Mouse (Mus musculus) c-Kit-negative CD71-positive TER-119-positive erythroid progenitor cells, embryonic 14.5 days (primary cell): ENCODE data around the gene Gm2115.

Source experiments
- DNase-seq: peaks from one replicate; pipeline ENCODE4 v3.0.0-alpha.2; 2013; ENCODE audit warnings: low read depth, low spot score

Gm2115 gene

DNA sequence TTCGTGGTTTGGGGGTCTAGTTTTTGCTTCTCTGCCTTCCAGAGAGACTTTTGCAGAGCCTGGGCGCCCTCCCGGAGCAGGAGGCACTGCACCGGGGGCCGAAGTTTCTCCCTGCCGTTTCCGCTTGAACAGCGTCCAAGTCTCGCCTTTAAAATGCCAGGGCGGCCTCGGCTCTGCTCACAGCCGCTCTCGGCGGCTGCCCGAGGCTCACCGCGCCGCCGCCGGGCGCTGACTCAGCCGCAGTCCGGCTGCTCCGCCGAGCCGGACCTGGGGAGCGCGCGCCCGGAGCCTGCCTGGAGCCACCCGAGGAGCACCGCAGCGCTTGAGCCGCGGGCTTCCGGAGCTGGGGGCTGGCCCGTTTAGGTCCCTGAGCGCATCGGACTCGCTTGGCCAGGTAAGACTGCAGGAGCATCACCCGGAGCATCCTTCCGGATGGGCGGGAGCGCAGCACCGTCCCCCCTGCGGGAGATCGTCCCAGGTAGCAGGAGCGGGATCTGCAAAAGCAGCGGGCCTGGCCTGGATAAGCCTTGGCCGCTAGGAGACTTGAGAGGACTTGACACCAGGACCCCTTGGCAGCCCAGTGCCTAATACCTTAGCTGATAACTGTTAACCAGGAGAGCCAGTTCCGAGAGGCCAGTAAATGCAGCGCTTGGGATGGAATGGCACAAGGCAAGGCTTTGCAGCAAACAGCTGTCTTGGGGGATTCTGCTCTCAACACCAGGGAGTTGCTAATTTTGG, at the start of gene Gm2115:
Gene Gm2115 (plus strand): TSS at position 159 of the 738 bp plus-strand sequence.
- DNase-seq, result no peak

DNA sequence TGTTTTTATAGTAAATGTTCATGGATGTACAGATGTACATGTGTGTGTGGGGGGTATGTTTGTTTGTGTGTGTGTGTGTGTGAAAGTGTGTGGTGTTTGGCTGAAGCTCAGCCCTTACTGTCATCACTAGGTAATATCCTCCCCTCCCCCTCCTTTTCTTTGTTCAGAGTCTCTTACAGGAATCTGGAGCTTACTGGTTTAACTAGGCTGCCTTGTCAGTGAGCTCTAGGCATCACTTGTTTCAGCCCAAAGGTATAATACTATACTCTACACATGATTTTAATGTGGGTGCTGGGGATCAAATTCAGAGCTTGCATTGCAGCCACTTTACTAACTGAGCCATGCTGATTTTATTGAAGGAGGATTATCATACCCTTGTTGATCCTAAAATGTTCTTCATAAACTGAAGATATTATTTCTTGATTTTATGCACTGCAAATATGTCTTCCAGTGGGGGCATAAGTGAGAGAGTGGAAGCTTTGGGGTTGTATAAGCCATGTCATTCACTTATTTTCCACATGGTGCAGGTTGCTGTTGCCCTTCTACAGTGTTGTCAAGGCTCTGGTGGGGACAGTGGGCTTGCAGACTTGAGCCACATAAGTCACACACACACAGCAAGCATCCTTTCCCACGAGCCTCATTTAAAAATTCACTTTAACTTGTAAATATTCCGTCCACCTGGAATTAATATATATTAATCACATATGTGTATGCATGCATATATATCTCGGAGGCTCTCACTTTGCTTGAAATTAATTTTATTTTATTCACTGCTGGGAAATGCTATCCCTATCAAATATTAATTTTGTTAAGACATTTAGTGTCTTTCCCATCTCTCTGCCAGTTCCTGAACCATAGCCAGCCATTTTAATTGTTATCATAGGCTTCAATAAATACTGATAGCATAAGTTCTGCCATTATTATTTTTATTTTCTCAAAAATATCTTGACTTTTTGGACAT, 45.0 kb upstream of the Gm2115 start:
- no peak for DNase-seq

DNA sequence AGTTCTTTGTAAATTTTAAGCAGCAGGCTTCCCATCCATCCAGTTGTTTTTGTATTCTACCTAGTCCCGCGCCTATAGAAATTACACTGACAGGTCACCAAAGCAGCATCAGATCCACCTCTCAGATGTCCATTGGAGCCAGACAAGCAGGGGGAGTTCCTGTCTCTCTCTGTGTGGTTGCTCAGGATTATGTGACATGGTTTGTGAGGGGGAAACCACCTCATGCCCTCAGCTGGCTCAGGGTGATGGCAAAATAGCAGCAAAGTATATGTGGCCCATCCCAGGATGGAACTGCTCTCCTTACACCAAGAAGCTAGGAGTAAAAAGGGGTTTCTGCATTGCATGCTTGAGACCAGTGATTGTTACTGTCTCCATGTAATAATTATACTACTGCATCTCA, 42.3 kb upstream of the Gm2115 start:
- no peak for DNase-seq

DNA sequence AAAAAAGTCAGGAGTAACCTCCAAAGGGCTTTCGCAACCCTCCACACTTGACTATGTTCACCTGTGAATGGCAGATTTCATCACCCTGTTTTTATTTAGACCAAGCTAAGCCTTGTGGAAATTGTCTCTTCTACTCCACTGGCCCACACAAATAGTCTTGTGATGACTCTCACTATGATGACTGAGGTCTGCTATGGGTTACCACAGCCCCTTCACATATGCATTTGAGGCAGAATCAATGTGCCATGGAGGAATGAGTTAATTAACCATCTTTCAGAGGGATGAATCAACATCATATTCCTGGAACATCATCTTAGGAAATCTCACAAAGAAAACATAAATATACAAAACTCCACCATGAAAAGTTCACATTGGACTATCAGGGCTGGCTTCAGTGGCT, 25.6 kb upstream of the Gm2115 start:
- no peak for DNase-seq

DNA sequence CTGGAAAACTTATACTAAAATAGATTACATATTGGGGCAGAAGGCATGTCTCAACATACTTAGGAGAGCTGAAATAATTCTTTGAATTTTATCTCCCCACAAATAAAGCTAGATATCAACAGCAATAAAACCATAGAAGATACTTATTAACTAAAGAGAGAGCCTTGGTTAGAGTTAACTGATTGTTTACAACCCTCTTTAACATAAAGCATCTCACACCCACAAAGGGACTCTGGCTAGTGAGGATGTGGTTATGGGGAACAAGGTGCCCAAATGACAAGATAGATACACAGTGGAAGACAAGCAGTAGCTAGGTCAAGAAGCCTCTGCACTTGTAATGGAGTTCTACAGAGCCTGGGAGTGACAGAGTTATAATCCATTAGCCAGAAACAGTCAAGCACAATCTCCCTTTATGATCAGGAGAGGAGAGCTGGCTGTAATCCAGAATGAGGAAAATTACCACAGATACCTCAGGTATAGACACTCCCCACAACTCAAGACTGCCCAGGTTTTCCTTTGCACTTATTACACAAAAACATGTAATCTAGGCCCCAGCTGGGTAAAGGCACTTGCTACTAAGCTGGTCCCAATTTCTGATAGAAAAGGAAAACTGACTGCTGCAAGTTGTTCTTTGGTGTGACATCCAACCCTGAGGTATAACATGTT, 10.1 kb upstream of the Gm2115 start:
- DNase-seq, result no peak

DNA sequence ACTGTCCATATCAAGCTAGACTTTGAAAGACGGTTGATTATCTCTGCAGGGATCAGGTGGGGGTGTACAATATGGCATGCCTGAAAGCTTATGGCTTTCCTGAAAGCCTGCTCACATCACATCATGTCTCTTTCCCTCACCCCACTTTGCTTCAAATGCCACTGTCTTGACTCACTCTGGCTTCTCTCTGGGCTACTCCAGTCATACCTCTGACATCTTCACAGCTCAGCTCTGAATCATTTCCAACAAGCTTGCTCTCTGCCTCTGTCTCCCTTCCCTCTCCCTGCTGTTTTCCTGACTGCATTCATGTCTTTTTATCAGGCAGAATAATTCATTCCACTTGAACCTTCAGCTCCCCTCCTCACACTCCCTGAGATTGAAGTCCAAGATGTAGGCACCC, 7.4 kb upstream of the Gm2115 start:
- DNase-seq, result no peak

DNA sequence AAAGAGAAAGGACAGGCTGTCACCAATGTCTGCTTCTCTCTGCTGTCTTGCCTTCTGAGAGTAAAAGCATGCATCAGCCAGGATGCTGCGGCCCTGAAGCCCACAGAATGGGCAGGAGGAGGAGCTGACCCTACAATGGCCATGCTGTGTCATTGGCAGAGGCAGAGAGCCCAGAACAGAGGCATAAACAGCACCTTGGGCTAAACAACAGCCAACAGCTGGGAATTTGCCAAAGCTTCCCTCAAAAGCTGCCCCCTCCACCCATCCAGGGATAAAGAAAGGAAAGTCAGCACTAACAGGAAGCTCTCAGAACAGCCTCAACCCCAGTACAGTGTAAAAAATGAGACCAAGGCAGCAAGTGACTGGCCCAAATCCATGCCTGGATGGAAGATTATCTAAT, 6.3 kb upstream of the Gm2115 start:
- DNase-seq, result no peak

DNA sequence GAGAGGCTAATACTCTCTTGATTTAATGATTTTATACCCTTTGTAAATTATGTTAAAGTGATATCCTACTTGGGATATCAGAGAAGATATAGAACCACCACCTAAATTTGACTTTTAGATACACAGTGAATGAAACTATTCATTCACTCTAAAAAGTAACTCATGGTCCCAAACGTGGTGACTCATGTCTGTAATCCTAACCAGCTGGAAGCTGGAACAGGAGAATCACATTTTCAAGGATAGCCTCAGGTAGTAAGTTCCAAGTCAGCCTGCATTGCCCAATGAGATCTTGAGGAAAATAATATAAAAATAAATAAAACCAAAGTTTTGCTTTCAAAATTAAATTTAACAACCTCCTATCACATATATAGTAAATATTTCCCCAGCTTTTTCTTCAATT, 2.6 kb upstream of the Gm2115 start:
- no peak for DNase-seq

DNA sequence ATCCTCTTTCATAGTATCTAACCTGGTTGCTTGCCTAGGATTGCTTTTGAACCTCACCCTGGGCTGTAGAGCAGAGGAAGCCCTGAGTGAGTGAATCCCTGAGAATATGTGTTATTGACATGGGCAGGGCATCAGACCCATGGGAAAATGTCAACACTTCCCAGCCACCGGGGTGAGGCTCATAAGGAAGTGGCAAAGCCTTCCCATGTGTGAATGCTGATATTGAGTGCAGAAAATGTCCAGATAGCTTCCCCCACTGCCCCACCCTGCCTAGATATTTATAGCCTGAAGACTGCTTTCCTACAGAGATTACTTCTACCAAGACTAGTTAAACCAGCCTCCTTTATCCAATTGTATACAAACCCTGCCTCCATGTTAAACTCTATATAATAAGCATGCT, 4.0 kb downstream of the Gm2115 start:
- DNase-seq, result no peak

DNA sequence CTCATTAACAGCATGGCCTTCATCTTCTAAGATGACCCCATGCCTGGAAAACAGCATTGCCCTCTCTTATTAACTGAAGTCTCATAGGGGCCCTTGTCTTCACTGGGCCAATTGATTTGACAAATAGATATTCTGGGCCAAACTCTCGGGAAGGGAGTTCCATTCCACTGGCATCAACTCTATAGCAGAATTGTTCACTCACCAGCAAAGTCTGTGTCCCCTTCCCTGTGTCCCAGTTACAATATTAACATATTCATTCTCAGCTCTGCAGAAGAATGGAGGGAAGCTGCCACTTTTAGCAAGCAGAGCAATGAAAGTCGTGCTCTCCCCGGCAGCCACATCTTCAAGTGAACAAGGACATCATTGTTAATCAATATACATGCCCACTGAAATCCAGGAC, 5.9 kb downstream of the Gm2115 start:
- no peak for DNase-seq

DNA sequence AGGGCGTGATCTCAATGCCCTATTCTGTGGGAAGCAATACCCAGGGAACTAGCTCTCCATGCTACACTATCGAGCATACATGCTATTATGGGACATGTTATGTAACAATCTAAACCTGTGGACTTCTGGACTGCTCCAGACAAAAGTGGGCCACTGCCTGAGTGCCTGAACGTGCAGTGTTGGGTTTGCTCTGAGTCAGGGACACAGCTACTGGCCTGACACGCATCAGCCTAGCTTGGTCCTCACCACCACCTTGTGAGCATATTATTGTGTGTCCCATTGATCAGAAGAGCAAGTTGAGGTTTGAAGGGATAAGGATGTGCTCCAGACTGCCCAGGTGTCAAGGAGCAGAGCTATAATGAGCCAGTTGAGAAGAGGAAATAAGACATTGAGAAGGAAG, 16.2 kb downstream of the Gm2115 start:
- DNase-seq, result no peak

DNA sequence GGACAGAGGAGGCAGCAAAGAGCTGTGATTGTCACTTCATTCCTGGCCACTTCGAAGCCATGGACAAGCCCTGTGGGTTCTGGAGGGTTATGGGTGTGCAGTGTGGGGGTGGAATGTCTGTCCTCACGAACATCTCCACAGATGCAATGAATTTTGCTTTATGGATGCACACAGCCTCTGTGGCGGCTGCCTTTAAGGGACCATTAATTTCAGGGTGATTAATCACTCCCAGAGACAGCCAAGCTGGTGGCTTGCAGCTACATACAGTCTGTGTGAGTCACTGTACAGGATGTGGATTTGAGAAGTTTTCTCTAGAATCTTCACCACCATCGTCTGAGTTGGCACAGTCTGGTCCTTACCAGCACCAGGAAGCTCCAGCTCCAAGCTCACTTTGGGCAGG, 17.9 kb downstream of the Gm2115 start:
- no peak for DNase-seq

DNA sequence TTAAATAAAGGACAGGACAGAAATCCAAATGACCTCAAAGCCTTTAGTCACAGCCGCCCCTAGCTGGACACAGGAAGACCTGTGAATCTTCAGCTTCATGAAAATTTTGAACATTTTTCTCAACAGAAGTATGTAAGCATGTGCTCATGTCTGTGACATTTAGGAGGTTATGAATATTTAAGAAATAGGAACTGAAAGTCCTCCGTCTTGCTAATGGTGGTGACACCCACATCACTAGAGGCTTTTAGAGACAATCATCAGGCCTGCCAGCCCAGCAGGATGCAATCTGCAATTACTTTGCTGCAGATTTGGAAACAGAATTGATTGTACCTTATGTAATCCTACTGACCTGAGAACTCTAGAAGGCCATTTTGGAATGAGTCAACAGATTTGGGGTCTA, 22.7 kb downstream of the Gm2115 start:
- no peak for DNase-seq

DNA sequence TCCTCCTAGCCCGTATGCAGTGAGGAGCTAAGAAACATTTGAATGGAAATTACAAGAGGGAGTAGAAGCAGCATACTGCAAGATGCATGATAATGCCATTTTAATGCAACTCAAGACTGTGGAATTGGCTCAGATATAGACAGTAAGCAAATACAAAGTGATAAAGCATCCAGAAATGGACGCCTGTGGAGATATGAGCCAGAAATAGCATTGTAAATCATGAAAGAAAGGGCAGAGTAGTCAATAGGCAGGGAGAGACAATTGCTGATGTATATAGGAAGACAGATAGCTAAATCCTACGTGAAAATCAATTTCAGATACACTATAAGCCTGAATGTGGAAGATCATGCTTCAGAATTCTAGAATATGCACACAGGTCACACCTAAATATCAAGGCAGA, 26.5 kb downstream of the Gm2115 start:
- DNase-seq, result no peak

DNA sequence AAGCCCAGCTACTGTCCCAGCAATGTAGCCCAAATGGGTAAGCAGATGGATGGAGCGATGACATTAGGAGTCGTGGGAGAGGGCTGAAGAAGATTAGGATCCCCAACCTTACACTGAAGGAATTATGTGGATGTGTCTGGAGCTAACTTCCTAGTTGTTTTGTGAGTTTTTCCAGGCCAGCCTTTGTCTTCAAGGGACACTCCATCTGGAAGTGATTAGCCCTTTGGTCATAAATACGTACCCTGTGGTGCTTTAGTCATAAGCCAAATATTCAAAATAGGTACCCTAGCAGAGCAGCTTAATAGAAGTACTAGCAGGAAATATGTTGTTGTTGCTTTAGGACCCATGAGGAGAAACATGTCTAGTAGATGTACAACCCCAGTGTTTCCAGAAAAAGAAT, 28.6 kb downstream of the Gm2115 start:
- DNase-seq, result no peak

DNA sequence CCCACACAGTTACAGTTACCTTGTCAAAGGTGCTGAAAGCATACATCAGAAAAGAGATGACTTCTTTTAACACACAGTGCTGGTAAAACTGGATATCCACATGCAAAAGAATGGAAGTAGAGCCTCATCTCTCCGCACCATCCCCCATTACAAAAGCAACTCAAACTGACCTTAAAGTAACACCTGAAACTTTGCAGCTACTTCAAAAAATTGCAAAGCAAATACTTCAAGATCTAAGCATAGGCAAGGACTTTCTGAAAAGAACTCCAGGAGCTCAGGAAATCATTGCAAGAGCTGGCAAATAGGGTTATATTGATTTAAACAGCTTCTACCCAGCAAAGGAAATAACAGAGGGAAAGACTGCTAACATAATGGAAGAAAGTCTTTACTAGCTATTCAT, 31.7 kb downstream of the Gm2115 start:
- DNase-seq, result no peak

DNA sequence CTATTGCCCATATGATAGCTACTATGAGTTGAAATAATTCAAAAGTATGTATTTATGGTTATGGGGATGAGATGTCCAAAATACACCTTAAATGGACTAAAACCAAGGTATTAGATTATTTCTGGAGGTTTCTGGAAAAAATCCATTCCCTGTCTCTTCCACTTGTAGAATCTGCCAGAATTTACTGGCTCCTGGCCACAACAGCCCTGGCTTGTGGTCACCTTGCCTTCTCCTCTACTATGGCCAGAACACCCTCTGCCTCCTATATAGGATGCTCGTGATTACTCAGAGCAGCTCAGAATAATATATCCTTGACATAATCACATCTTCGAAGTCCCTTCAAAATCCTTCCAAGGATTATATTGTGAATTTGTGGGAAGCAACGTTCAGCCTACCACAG, 35.5 kb downstream of the Gm2115 start:
- DNase-seq, result no peak

DNA sequence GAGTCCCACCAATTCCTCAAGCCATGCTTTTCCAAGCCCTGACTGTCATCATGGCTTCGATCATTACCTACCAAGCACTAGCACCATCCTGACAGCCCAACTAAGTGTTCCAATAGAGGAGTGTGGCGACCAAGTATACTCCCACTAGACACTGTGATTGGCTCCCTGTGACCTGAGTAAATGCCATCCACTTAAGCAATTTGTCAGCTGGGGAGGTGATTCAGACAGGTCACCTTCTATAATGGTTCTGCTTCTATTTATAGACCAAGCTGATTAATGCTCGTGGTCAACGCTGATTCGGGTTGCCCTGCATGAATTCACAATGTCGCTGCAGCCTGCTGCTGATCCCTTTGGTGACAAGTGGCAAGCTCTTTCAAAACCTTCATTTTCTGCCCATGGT, 37.4 kb downstream of the Gm2115 start:
- DNase-seq, result no peak

DNA sequence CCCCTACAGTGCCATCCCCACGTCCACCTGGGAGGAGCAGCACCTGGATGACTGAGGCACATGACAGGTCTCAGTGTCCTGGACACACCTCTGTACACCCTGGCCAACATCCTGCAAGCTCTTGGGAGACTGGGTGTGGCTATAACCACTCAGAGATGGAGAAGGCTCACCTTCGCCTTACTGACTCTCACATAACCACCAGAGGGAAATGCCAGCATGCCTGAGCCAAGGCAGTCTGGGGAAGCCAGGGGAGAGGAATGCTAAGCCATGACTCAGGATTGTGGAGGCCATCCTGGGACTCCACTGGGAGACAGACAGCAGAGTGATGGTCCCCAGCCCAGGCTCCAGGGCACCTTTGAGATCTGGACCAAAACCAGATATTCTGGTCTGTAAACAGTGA, 48.3 kb downstream of the Gm2115 start:
- no peak for DNase-seq

DNA sequence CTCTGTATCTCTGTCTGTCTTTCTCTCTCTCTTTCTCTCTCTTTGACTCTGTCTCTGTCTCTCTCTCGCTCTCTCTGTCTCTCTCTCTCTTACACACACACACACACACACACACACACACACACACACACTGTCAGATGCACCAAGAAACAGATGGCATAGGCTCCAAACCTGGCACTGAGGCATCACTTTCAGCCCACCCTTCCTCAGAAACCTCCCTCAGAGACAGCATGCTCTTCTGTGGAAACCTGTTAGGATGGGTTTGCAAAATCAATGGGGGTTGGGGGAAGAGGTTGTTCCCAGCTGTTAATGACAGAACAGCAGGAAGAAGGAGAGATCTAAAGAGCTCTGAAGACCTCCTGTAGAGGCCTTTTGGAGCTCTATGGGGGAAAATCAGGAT, 50.1 kb downstream of the Gm2115 start:
- DNase-seq, result no peak

DNA sequence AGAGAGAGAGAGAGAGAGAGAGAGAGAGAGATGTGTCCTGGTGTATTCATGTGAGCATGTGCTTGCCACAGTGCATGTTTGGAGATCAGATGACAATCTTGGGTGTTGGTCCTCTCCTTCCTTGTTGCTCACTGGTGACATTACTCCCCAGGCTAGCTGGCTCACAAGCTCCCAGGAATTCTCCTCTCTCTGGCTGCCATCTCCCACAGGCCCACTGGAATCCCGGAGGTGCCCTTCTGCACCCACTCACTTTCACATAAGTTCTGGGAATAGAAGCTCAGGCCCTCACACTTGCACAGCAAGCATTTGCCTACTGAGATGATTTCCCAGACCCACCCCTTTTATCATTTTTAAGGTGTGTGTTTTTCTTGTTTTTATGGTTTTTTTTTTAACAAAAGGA, 51.0 kb downstream of the Gm2115 start:
- DNase-seq, result no peak

DNA sequence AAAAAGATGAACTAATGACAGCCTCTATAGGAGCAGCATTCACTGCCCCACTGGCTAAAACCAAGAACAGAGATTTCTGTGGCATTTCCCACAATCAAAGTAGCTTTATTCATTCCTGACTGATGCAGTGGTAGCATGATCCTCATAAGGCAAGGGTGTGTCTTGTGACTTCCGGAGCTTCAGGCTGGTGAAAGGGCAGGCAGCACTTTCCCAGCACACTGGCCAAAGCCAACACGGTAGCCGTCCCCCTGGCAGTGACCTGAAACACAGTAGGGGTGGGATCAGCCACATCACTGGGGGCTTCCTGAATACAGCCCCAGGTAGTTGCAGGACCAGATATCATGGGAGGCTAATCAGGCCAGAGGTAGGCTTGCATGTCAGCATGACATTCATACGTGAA, 56.3 kb downstream of the Gm2115 start:
- DNase-seq, result no peak
